Mouse (Mus musculus): ENCODE measurements around the gene Pgghg. TPM values are rescaled to one million over a fixed set of nuclear protein-coding genes. Genes with fewer than 3 reads are reported as not detected.

The Pgghg gene
- polyA plus RNA-seq (2015; fragmentation: Nextera tagmentation; extraction: Ambion mirVana): 21.6 and 21.9 TPM in 2 replicates

- H3K4me2 ChIP-seq (replicated peaks): peak within 1 kb of the TSS; percentile 66
- 2% methylated on average over 33 of the region's 33 CpGs for WGBS
- ATAC-seq: peak; percentile 89
- peak within 1 kb of the TSS; percentile 54 for H3K4me3 ChIP-seq (replicated peaks)
- H3K27ac ChIP-seq: peak within 1 kb of the TSS; percentile 84
- no peaks in the 10 kb centered on the region for H3K27me3 ChIP-seq (replicated peaks)
- peaks cover 32% of the 10 kb centered on the region for H3K4me1 ChIP-seq (replicated peaks)
- H3K9ac ChIP-seq: peak within 1 kb of the TSS; percentile 70
- no peaks in the 10 kb centered on the region for H3K9me3 ChIP-seq
- peaks cover 15% of the 10 kb centered on the region for H3K36me3 ChIP-seq
Observed at GRCm38 (mm10) chr7:140941222-140942051, at the start of gene Pgghg. Pgghg (plus strand) TSS chr7:140941391.

DNA sequence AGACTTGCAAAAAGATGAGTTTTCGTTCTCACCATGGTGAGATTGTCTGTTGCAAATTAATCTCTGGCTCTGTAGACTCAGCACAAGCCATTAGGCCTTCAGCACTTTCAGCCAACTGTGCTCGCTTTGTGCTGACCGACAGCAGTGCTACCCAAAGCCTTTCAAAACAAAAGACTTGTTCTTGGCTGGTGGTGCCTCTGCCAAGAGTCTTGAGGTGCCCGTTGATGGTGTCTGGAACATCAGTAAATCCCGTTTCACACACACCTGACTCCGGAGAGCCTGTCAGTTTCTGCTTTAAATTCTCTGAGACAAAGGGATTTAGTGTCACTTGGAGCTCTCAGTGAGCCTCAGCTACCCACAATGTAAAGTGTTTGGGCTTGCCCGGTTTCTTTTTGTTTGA is 47.2 kb upstream of the Pgghg start:
- Histone ChIP-seq H3K4me3 (replicated peaks) (no peak overlapping the region), H3K4me2 (replicated peaks) (no peak overlapping the region), H3K4me1 (replicated peaks) (no peaks in the 10 kb centered on the region), H3K36me3 (peaks cover 41% of the 10 kb centered on the region), H3K27me3 (replicated peaks) (no peaks in the 10 kb centered on the region), H3K9ac (no peak overlapping the region), H3K27ac (no peak overlapping the region), H3K9me3 (no peaks in the 10 kb centered on the region)
- WGBS: 90% methylated on average over 7 of the region's 7 CpGs
- ATAC-seq: no peak

- no peaks in the 10 kb centered on the region for H3K27me3 ChIP-seq (replicated peaks)
- 94% methylated on average over 3 of the region's 3 CpGs for WGBS
- ATAC-seq: no peak
- H3K9ac ChIP-seq: no peak overlapping the region
- peaks cover 37% of the 10 kb centered on the region for H3K36me3 ChIP-seq
- H3K4me3 ChIP-seq (replicated peaks): no peak overlapping the region
- H3K4me1 ChIP-seq (replicated peaks): no peaks in the 10 kb centered on the region
- H3K27ac ChIP-seq: no peak overlapping the region
- H3K4me2 ChIP-seq (replicated peaks): no peak overlapping the region
- H3K9me3 ChIP-seq: no peaks in the 10 kb centered on the region
Observed at GRCm38 (mm10) chr7:140894611-140895010, 46.6 kb upstream of the Pgghg start.

DNA sequence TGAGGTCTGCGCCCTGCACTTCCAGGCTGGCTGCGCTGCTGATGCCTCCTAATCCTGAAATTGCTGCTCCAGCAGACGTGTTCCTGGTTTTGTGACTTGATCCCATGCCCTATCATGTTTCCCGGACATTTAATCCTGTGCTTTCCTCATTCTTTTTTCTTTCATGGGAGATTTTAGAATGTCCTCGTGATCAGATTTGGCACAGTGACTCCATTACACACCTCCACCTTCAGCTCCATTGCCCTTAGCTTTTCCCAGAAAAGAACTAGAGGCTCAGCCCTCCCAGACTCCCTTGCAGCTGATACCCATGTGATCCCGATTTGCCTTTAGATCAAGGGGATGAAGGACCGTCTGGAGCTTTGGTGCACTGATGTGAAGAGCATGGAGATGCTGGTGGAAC is 43.3 kb upstream of the Pgghg start:
- H3K36me3 ChIP-seq: peaks cover 30% of the 10 kb centered on the region
- H3K9me3 ChIP-seq: no peaks in the 10 kb centered on the region
- ATAC-seq: no peak
- H3K27me3 ChIP-seq (replicated peaks): no peaks in the 10 kb centered on the region
- no peak overlapping the region for H3K9ac ChIP-seq
- H3K4me1 ChIP-seq (replicated peaks): no peaks in the 10 kb centered on the region
- no peak overlapping the region for H3K4me2 ChIP-seq (replicated peaks)
- no peak overlapping the region for H3K4me3 ChIP-seq (replicated peaks)
- no peak overlapping the region for H3K27ac ChIP-seq
- 92% methylated on average over 7 of the region's 7 CpGs for WGBS

GRCm38 (mm10) chr7:140899121-140899520 is 42.1 kb upstream of the Pgghg start:
- ATAC-seq: no peak
- Histone ChIP-seq H3K4me1 (replicated peaks) (no peaks in the 10 kb centered on the region), H3K4me2 (replicated peaks) (no peak overlapping the region), H3K36me3 (peaks cover 26% of the 10 kb centered on the region), H3K27ac (no peak overlapping the region), H3K27me3 (replicated peaks) (no peaks in the 10 kb centered on the region), H3K9me3 (no peaks in the 10 kb centered on the region), H3K4me3 (replicated peaks) (no peak overlapping the region), H3K9ac (no peak overlapping the region)
- WGBS: 78% methylated on average over 3 of the region's 3 CpGs

- Histone ChIP-seq H3K9me3 (no peaks in the 10 kb centered on the region), H3K9ac (no peak within 1 kb of the TSS), H3K27ac (no peak within 1 kb of the TSS), H3K36me3 (peaks cover 18% of the 10 kb centered on the region), H3K4me3 (replicated peaks) (no peak within 1 kb of the TSS), H3K27me3 (replicated peaks) (no peaks in the 10 kb centered on the region), H3K4me2 (replicated peaks) (no peak within 1 kb of the TSS), H3K4me1 (replicated peaks) (no peaks in the 10 kb centered on the region)
- no peak for ATAC-seq
- WGBS: 69% methylated on average over 10 of the region's 10 CpGs
Observed at GRCm38 (mm10) chr7:140900220-140900619, 41.0 kb upstream of the Pgghg start, which contains the start of gene Cox8b. Cox8b (minus strand) TSS chr7:140900446.

- Histone ChIP-seq H3K9ac (no peak overlapping the region), H3K27me3 (replicated peaks) (no peaks in the 10 kb centered on the region), H3K36me3 (peaks cover 10% of the 10 kb centered on the region; the same call in 1 of the 2 replicates), H3K27ac (no peak overlapping the region), H3K9me3 (no peaks in the 10 kb centered on the region), H3K4me3 (replicated peaks) (no peak overlapping the region), H3K4me2 (replicated peaks) (no peak overlapping the region), H3K4me1 (replicated peaks) (no peaks in the 10 kb centered on the region)
- ATAC-seq: no peak
- WGBS: 85% methylated on average over 15 of the region's 15 CpGs
Observed at GRCm38 (mm10) chr7:140902036-140902875, 38.9 kb upstream of the Pgghg start.

- H3K9ac ChIP-seq: no peak overlapping the region
- WGBS: 24% methylated on average over 13 of the region's 13 CpGs
- H3K27ac ChIP-seq: no peak overlapping the region
Observed at GRCm38 (mm10) chr7:140903212-140903611, 38.0 kb upstream of the Pgghg start.

DNA sequence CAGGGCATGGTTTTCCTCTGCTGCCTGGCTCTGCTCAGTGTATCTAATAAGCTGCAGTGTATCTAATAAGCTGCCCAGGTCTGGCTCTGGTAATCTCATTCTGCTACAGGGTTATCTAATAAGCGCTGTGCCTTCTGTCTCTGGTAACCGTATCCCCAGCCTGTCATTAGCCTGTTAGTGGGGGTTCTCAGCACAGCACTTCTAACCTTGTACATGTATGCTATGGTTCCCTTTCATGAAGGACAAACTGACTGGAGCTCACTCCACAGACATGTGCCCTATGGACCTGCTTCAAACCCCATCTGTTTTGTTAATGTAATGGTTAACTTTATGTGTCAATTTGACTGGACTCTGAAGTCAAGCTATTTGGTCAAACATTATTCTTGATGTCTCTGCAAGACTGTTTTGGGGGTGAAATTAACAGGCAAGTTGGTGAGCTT is 35.5 kb upstream of the Pgghg start:
- Histone ChIP-seq H3K27ac (no peak overlapping the region), H3K9ac (no peak overlapping the region), H3K9me3 (no peaks in the 10 kb centered on the region), H3K4me2 (replicated peaks) (no peak overlapping the region), H3K4me3 (replicated peaks) (no peak overlapping the region), H3K27me3 (replicated peaks) (no peaks in the 10 kb centered on the region), H3K4me1 (replicated peaks) (0 out of 2 replicates have a peak, but pooled peaks cover 7% of the 10 kb centered on the region), H3K36me3 (no peaks in the 10 kb centered on the region)
- 65% methylated on average over 2 of the region's 2 CpGs for WGBS
- no peak for ATAC-seq

More at GRCm38 (mm10) chr7:140903212-140903611, 38.0 kb upstream of the Pgghg start:
- Histone ChIP-seq H3K4me2 (replicated peaks) (no peak overlapping the region), H3K4me1 (replicated peaks) (no peaks in the 10 kb centered on the region), H3K27me3 (replicated peaks) (no peaks in the 10 kb centered on the region), H3K9me3 (no peaks in the 10 kb centered on the region), H3K4me3 (replicated peaks) (no peak overlapping the region), H3K36me3 (peaks cover under 1% of the 10 kb centered on the region; the same call in 1 of the 2 replicates)
- peak; percentile 52 for ATAC-seq

DNA sequence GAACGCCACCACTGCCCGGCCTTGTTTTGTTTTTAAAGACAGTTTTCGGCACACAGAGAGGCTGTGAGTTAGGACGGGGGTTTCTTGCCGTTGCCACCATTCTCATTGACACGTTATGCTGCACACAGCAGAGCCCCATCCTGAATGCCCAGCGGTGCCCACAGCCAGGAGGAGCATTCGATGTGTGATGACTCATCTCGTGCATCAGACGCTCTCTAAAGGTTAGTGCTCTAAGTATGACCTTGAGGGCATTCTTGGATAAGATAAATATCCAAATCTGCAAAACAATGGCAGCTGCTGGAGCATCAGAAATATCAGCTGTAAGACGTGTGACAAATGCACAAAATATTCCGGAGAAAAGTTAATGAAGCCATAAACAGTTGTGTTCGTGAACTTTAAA is 34.1 kb upstream of the Pgghg start:
- Histone ChIP-seq H3K4me1 (replicated peaks) (0 out of 2 replicates have a peak, but pooled peaks cover 7% of the 10 kb centered on the region), H3K4me3 (replicated peaks) (no peak overlapping the region), H3K36me3 (no peaks in the 10 kb centered on the region), H3K9me3 (no peaks in the 10 kb centered on the region), H3K27me3 (replicated peaks) (no peaks in the 10 kb centered on the region), H3K4me2 (replicated peaks) (no peak overlapping the region), H3K9ac (no peak overlapping the region), H3K27ac (no peak overlapping the region)
- 81% methylated on average over 13 of the region's 13 CpGs for WGBS
- no peak for ATAC-seq

- H3K4me1 ChIP-seq (replicated peaks): 0 out of 2 replicates have a peak, but pooled peaks cover 7% of the 10 kb centered on the region
Observed at GRCm38 (mm10) chr7:140907697-140908096, 33.5 kb upstream of the Pgghg start.

DNA sequence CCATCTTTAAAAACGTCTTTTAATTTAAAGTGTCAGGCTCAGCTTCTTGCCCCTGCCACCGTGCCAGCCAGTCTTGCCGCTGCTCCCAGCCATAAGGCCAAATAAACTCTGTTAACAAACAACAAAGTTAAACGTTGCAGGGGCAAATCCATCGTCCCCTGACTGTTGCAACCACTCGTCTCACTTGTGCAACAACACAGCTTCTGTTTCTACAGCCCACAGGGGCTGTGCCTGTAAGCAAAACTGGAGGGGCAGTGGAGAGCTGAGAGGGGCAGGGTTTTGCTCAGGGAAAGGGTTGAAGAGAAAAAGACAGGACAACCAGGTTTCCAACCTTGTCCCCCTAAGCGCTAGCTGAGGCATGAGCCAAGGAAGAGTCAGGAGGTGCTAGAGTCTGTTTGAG is 33.0 kb upstream of the Pgghg start:
- Histone ChIP-seq H3K4me3 (replicated peaks) (no peak overlapping the region), H3K4me1 (replicated peaks) (0 out of 2 replicates have a peak, but pooled peaks cover 7% of the 10 kb centered on the region), H3K4me2 (replicated peaks) (no peak overlapping the region), H3K36me3 (no peaks in the 10 kb centered on the region), H3K9me3 (no peaks in the 10 kb centered on the region), H3K9ac (no peak overlapping the region), H3K27me3 (replicated peaks) (no peaks in the 10 kb centered on the region), H3K27ac (no peak overlapping the region)
- 45% methylated on average over 7 of the region's 7 CpGs for WGBS
- ATAC-seq: no peak

More at GRCm38 (mm10) chr7:140907697-140908096, 33.5 kb upstream of the Pgghg start:
- no peaks in the 10 kb centered on the region for H3K27me3 ChIP-seq (replicated peaks)
- H3K9ac ChIP-seq: no peak overlapping the region
- 90% methylated on average over 7 of the region's 7 CpGs for WGBS
- ATAC-seq: no peak
- H3K36me3 ChIP-seq: no peaks in the 10 kb centered on the region
- H3K4me3 ChIP-seq (replicated peaks): no peak overlapping the region
- H3K4me2 ChIP-seq (replicated peaks): no peak overlapping the region
- H3K9me3 ChIP-seq: no peaks in the 10 kb centered on the region
- no peak overlapping the region for H3K27ac ChIP-seq

Measured in intestine, embryonic 15.5 days (tissue).